Mouse (Mus musculus): ENCODE measurements around the gene Higd1b. TPM values are rescaled to one million over a fixed set of nuclear protein-coding genes. Genes with fewer than 3 reads are reported as not detected.

The Higd1b gene
- polyA plus RNA-seq, 1 experiment, result 72.6 TPM

DNA sequence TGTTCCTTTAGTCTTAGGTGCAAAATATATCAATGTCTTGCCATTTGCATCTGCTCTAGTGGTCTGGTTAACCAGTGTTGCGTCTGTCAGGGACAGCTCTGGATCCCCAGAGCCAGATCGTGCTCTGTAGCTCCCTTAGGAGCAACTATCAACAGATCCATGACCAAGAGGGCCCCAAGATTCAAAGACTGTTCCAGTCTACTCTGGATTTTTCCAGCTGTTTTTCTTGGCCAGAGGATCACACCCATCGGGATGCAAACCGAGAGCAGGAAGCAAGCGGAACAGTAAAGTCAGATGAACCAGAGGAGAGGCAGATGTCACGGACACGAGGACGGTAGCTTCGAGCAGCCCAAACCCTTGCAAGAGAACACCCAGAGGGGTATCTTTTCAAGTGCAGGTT, 497 bp downstream of the Higd1b start:
- DNase-seq, result no peak
- Histone ChIP-seq H3K4me1 (ENCODE audit: control insufficient read depth, insufficient read depth, low read length) (no peaks in the 10 kb centered on the region), H3K4me3 (replicated peaks; ENCODE audit: extremely low read depth, low read depth, low read length) (peak overlapping the region; percentile 22)
- TF ChIP-seq CTCF (IDR thresholded peaks at IDR 0.05; ENCODE audit: insufficient read depth, low read length) (no peak), POLR2A (IDR thresholded peaks at IDR 0.05; ENCODE audit: borderline replicate concordance, extremely low read depth, low read depth, low read length) (no peak)
- WGBS, result 80% methylated on average over 9 of the region's 9 CpGs

GRCm38 (mm10) chr11:102837385-102837784, 1.7 kb downstream of the Higd1b start:
- TF ChIP-seq CTCF (IDR thresholded peaks at IDR 0.05; ENCODE audit: insufficient read depth, low read length) (no peak), POLR2A (IDR thresholded peaks at IDR 0.05; ENCODE audit: borderline replicate concordance, extremely low read depth, low read depth, low read length) (no peak)
- H3K4me3 ChIP-seq (replicated peaks; ENCODE audit: extremely low read depth, low read depth, low read length), result peak overlapping the region; percentile 42
- 84% methylated on average over 1 of the region's 1 CpGs for WGBS
- no peaks in the 10 kb centered on the region for H3K4me1 ChIP-seq (ENCODE audit: control insufficient read depth, insufficient read depth, low read length)
- no peak for DNase-seq

DNA sequence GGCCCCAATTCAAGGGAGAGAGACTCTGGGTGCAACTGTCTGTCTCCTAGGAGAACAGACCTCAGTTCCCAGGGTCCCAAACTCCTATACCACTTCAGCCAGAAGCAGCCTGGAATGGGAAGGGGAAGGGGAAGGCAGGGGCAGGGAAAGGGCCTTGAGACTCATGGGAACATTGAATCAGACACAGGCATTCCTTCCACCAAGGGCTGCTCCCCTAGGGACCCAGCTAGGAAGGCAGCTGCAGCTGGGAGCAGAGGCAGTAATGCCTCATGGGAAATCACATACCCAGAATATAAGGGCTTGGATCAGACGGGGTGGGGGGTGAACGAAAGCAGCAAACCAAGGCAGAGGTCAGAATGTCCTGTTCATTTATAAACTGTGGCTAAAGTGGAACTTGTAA, 2.5 kb downstream of the Higd1b start:
- no peak for TF ChIP-seq CTCF (IDR thresholded peaks at IDR 0.05; ENCODE audit: insufficient read depth, low read length)
- TF ChIP-seq POLR2A (IDR thresholded peaks at IDR 0.05; ENCODE audit: borderline replicate concordance, extremely low read depth, low read depth, low read length), result peak; percentile 44; the same call in 1 of the 2 replicates
- Histone ChIP-seq H3K4me3 (replicated peaks; ENCODE audit: extremely low read depth, low read depth, low read length) (no peak overlapping the region), H3K4me1 (ENCODE audit: control insufficient read depth, insufficient read depth, low read length) (no peaks in the 10 kb centered on the region)
- no peak for DNase-seq
- WGBS, result 85% methylated on average over 2 of the region's 2 CpGs

DNA sequence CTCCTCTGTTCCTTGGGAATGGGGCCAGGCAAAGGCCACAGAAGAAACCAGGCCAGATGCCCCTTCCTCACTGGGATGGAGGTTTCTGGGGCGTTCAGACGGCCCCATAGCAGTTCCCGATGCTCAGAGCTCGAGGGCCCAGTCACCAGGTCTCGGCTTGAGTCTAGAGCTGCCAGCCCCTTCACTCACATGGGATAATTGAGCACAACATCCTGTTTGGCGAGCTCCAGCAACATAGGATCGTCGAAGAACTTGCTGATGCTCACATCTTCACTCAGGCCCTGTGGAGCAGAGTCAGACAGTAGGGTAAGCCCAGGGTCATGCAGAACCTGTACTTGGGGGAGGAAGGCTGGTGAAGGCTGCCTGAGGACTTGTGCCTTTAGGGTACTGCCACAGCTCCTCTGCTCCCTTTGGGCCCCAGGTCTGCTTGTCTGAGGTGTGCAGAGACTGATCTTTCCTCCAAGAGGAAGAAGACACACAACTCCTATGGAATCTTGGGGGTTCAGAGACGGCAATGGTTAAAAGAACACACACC, 3.0 kb downstream of the Higd1b start:
- Histone ChIP-seq H3K4me3 (replicated peaks; ENCODE audit: extremely low read depth, low read depth, low read length) (peak overlapping the region; percentile 21), H3K4me1 (ENCODE audit: control insufficient read depth, insufficient read depth, low read length) (no peaks in the 10 kb centered on the region)
- WGBS, result 82% methylated on average over 9 of the region's 9 CpGs
- TF ChIP-seq POLR2A (IDR thresholded peaks at IDR 0.05; ENCODE audit: borderline replicate concordance, extremely low read depth, low read depth, low read length) (no peak), CTCF (IDR thresholded peaks at IDR 0.05; ENCODE audit: insufficient read depth, low read length) (no peak)
- DNase-seq, result no peak

DNA sequence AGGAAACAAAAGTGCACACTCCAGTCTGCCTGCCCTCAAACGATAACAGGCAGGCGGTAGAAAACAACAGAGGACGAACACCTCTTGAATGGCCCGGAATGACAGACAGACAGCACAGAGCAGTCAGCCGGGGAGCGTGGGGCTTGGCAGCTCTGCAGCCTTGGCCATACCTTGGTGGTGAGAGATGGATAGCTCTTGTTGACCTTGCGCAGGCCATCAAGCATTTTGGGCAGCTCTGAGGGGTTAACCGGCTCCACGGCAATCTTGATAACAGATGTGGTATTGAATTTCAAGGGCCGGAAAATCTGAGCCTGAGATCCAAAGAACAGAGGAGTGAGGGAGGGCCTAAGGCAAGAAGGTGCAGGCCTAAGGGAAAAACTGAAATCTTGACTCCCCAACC, 10.3 kb downstream of the Higd1b start:
- WGBS, result 68% methylated on average over 10 of the region's 10 CpGs
- H3K4me3 ChIP-seq (replicated peaks; ENCODE audit: extremely low read depth, low read depth, low read length), result no peak overlapping the region
- no peaks in the 10 kb centered on the region for H3K4me1 ChIP-seq (ENCODE audit: control insufficient read depth, insufficient read depth, low read length)

DNA sequence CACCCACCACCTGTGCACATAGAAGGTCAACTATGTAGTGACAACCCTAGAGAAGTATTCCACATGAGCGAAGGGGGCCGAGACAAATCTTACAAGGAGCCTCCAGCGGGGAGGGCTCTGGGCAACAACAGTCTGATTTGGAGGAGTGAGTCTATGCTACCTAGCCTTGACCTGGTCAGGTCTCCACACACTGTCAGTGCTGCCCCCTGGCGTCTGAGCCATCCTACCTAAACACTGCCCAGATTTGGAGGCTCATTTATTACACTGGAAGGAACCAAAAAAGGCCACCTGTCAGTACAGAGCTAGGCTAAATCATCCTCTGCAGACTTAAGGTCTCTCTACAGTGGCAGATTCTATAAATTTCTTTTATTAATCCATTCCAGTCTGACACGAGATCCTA, 16.2 kb downstream of the Higd1b start:
- peak; percentile 66 for DNase-seq
- Histone ChIP-seq H3K4me1 (ENCODE audit: control insufficient read depth, insufficient read depth, low read length) (no peaks in the 10 kb centered on the region), H3K4me3 (replicated peaks; ENCODE audit: extremely low read depth, low read depth, low read length) (no peak overlapping the region)
- TF ChIP-seq POLR2A (IDR thresholded peaks at IDR 0.05; ENCODE audit: borderline replicate concordance, extremely low read depth, low read depth, low read length) (no peak), CTCF (IDR thresholded peaks at IDR 0.05; ENCODE audit: insufficient read depth, low read length) (peak; percentile 84)
- 67% methylated on average over 5 of the region's 5 CpGs for WGBS

More for the DNA sequence above, 10.3 kb downstream of the Higd1b start:
- no peak for DNase-seq
- TF ChIP-seq CTCF (IDR thresholded peaks at IDR 0.05; ENCODE audit: insufficient read depth, low read length), result no peak
- no peak for TF ChIP-seq POLR2A (IDR thresholded peaks at IDR 0.05; ENCODE audit: borderline replicate concordance, extremely low read depth, low read depth, low read length)

DNA sequence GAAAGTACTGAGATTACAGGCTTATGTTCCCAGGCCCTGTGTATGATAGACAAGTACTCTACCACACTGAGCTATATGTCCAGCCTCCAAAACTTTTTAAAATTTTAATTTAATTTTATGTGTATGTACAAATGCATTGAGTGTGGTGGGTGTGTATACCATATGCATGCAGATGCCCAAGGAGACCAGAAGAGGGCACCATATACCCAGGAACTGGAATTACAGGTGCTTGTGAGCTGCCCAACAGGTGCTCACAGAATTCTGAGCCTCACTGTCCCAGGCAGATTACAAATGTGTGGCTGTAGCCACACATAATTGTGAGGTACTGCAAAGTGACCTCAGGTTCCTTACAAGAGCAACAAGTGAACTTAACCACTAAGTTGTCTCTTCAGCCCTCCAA, 18.1 kb downstream of the Higd1b start:
- TF ChIP-seq POLR2A (IDR thresholded peaks at IDR 0.05; ENCODE audit: borderline replicate concordance, extremely low read depth, low read depth, low read length) (no peak), CTCF (IDR thresholded peaks at IDR 0.05; ENCODE audit: insufficient read depth, low read length) (no peak)
- Histone ChIP-seq H3K4me3 (replicated peaks; ENCODE audit: extremely low read depth, low read depth, low read length) (no peak overlapping the region), H3K4me1 (ENCODE audit: control insufficient read depth, insufficient read depth, low read length) (no peaks in the 10 kb centered on the region)
- no peak for DNase-seq

DNA sequence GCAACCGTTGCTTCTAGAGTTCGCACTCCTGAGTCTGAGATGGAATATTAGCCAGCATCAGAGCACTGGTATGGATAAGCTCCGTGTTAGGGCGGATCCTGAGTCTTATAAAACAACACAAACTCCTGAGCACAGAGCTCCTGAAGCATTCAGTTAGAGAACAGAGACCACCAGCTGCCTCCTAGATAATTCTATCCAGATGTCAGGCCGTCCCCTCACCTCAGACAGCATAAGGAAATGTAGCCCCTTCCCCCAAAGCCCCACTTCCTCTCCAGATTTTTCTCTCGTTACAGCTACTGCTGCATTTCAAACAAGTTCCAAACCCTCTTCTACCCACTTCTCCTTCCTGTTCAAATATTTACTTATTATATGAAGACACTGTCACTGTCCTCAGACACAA, 20.3 kb downstream of the Higd1b start:
- DNase-seq, result no peak
- 77% methylated on average over 6 of the region's 6 CpGs for WGBS
- TF ChIP-seq POLR2A (IDR thresholded peaks at IDR 0.05; ENCODE audit: borderline replicate concordance, extremely low read depth, low read depth, low read length) (no peak), CTCF (IDR thresholded peaks at IDR 0.05; ENCODE audit: insufficient read depth, low read length) (no peak)
- H3K4me3 ChIP-seq (replicated peaks; ENCODE audit: extremely low read depth, low read depth, low read length), result no peak overlapping the region
- no peaks in the 10 kb centered on the region for H3K4me1 ChIP-seq (ENCODE audit: control insufficient read depth, insufficient read depth, low read length)

GRCm38 (mm10) chr11:102858951-102859350, 23.3 kb downstream of the Higd1b start:
- WGBS, result 97% methylated on average over 11 of the region's 11 CpGs
- Histone ChIP-seq H3K4me1 (ENCODE audit: control insufficient read depth, insufficient read depth, low read length) (no peaks in the 10 kb centered on the region), H3K4me3 (replicated peaks; ENCODE audit: extremely low read depth, low read depth, low read length) (no peak overlapping the region)
- DNase-seq, result no peak
- TF ChIP-seq CTCF (IDR thresholded peaks at IDR 0.05; ENCODE audit: insufficient read depth, low read length) (no peak), POLR2A (IDR thresholded peaks at IDR 0.05; ENCODE audit: borderline replicate concordance, extremely low read depth, low read depth, low read length) (no peak)

DNA sequence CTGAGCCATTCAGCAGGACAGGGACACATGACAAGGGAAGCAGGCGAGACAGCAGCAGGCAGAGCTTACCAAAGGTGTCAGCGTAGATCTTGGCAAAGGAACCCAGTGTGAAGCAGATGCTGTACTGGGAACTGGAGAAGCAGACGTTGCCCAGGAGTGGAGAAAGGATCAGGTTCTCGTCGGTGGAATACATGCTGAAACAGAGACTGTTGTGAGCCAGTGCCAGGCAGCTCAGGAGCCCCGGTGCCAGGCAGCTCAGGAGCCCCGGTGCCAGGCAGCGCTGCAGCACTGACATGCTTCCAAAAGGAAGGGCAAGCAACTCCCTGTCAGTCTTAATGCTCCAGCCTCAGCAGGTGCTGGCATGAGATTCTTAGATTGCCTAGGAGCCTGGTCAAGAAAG, 24.3 kb downstream of the Higd1b start:
- H3K4me3 ChIP-seq (replicated peaks; ENCODE audit: extremely low read depth, low read depth, low read length), result no peak overlapping the region
- no peaks in the 10 kb centered on the region for H3K4me1 ChIP-seq (ENCODE audit: control insufficient read depth, insufficient read depth, low read length)
- TF ChIP-seq CTCF (IDR thresholded peaks at IDR 0.05; ENCODE audit: insufficient read depth, low read length), result no peak
- TF ChIP-seq POLR2A (IDR thresholded peaks at IDR 0.05; ENCODE audit: borderline replicate concordance, extremely low read depth, low read depth, low read length), result no peak
- 95% methylated on average over 8 of the region's 8 CpGs for WGBS
- no peak for DNase-seq

All from lung, adult 2 months (tissue).